Comparison of ENCODE assay signal across 9 mouse cellular contexts in genomic region chr10:69781491-69781890, GRCm38 (mm10).
A peak's percentile ranks its signal among the peaks of the same experiment; 100 is the strongest.
DNase-seq lines count a peak whose midpoint lies in the region; ATAC-seq lines count a peak whose summit lies in the region.
"Had no signal": no experiment of that assay in that cellular context is flagged by ENCODE, and none has a peak within 500 bp of the region (broad histone marks: within the 10 kb centered on the region; RNA-seq: fewer than 3 reads in every experiment).

No protein-coding gene starts in this region.

- H3K36me3 ChIP-seq in hindbrain, embryonic 13.5 days: no peaks in the 10 kb centered on the region
- no peaks in the 10 kb centered on the region for H3K36me3 ChIP-seq in limb, embryonic 10.5 days
- no peaks in the 10 kb centered on the region for H3K36me3 ChIP-seq in midbrain, embryonic 14.5 days (ENCODE audit: control insufficient read depth, insufficient read depth, low read length)

- H3K4me1 ChIP-seq in hindbrain, embryonic 13.5 days (replicated peaks): peaks cover 40% of the 10 kb centered on the region
- peaks cover 17% of the 10 kb centered on the region for H3K4me1 ChIP-seq in limb, embryonic 10.5 days
- peaks cover 9% of the 10 kb centered on the region for H3K4me1 ChIP-seq in midbrain, embryonic 14.5 days (ENCODE audit: control insufficient read depth, insufficient read depth, low read length)

- peak; percentile 62; the same call in 1 of the 2 replicates for ATAC-seq in hindbrain, embryonic 13.5 days (ENCODE audit: low FRiP score)
- peak; percentile 24; the same call in 1 of the 2 replicates for ATAC-seq in midbrain, embryonic 14.5 days (ENCODE audit: low FRiP score, low TSS enrichment)

- no peak overlapping the region for H3K4me2 ChIP-seq in hindbrain, embryonic 13.5 days
- H3K4me2 ChIP-seq in midbrain, embryonic 14.5 days (ENCODE audit: low read length): no peak overlapping the region

- DNase-seq in right cerebral cortex, adult 18-20 months: peak; percentile 73
- DNase-seq in right cerebral cortex, postnatal 4 days: no peak
- peak; percentile 68 for DNase-seq in cerebellum, adult 8-10 months
- DNase-seq in gastrocnemius, adult 18-20 months (ENCODE audit: low spot score): peak; percentile 70
- peak; percentile 55 for DNase-seq in limb, embryonic 10.5 days (ENCODE audit: low spot score)
- peak; percentile 65 for DNase-seq in midbrain, embryonic 14.5 days
- DNase-seq in natural killer cell, adult 2 months (ENCODE audit: low spot score in 2 of 2): no peak

- no peak overlapping the region for H3K4me3 ChIP-seq in hindbrain, embryonic 13.5 days
- H3K4me3 ChIP-seq in limb, embryonic 10.5 days: no peak overlapping the region
- H3K4me3 ChIP-seq in midbrain, embryonic 14.5 days (replicated peaks; ENCODE audit: low read depth, low read length): no peak overlapping the region
- H3K4me3 ChIP-seq: megakaryocyte, embryonic 14.5 days had no signal

- no peaks in the 10 kb centered on the region for H3K9me3 ChIP-seq in hindbrain, embryonic 13.5 days
- no peaks in the 10 kb centered on the region for H3K9me3 ChIP-seq in limb, embryonic 10.5 days (replicated peaks)
- H3K9me3 ChIP-seq in midbrain, embryonic 14.5 days (ENCODE audit: control insufficient read depth, low read length): no peaks in the 10 kb centered on the region; the same call in 1 of the 2 replicates

- H3K27me3 ChIP-seq in hindbrain, embryonic 13.5 days: no peaks in the 10 kb centered on the region
- H3K27me3 ChIP-seq in limb, embryonic 10.5 days (ENCODE audit: low read depth, poor library complexity, severe bottlenecking): no peaks in the 10 kb centered on the region
- H3K27me3 ChIP-seq in midbrain, embryonic 14.5 days (ENCODE audit: control insufficient read depth, insufficient read depth, low read length): no peaks in the 10 kb centered on the region
- H3K27me3 ChIP-seq: megakaryocyte, embryonic 14.5 days had no signal

- WGBS in hindbrain, embryonic 13.5 days: 19% methylated on average over 8 of the region's 8 CpGs
- 23% methylated on average over 8 of the region's 8 CpGs for WGBS in limb, embryonic 10.5 days
- WGBS in midbrain, embryonic 14.5 days: 22% methylated on average over 8 of the region's 8 CpGs

- no peak overlapping the region for H3K9ac ChIP-seq in hindbrain, embryonic 13.5 days
- H3K9ac ChIP-seq in midbrain, embryonic 14.5 days (replicated peaks; ENCODE audit: low read length): no peak overlapping the region

- H3K27ac ChIP-seq in hindbrain, embryonic 13.5 days: no peak overlapping the region
- H3K27ac ChIP-seq in limb, embryonic 10.5 days: no peak overlapping the region
- H3K27ac ChIP-seq in midbrain, embryonic 14.5 days (replicated peaks; ENCODE audit: low read depth, low read length): no peak overlapping the region

Comparison
In these comparisons a context has a peak if more than half of its experiments do, and no peak if none do; other contexts are left out.
1. DNase-seq: peak in right cerebral cortex, adult 18-20 months (single experiment), cerebellum, adult 8-10 months (single experiment), gastrocnemius, adult 18-20 months (single experiment), limb, embryonic 10.5 days (single experiment) and midbrain, embryonic 14.5 days (single experiment); none in right cerebral cortex, postnatal 4 days (single experiment) and natural killer cell, adult 2 months (0 of 2).